Mouse (Mus musculus): ENCODE measurements at regions not wholly inside any gene's neighbourhood (a gene's known extent, or its start where the extent isn't known, plus 50 kb on each side); places are given as distances from the start of the nearest gene placed in this dataset.

DNA sequence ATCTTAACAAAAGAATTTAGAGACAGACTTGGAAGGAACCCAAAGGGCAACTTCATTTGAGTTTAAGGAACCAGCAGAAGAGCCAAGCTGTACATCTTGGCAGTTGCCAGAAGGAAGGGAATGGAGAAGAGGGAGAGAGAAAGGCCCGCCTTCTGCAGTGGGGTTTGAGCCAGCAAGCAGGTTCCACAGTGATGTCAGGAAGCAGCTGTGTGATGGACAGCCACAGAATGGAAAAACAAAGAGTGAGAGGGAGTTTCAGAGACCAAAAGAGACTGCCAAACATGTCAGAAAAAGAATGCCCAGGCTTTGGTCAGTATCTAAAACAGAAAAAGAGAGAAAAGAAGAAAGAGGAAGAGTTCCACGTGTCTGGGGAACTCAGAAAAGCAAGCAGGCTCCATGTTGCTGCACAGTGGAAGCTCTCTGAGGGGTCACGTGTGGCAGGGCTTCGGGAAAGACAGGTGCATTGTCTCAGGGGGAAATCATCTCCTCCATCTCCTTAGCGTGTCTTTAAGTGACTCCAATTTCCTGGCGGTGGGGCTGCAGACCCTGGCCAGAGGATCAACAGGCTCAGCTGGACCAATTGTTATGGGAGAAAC lies 203.7 kb upstream of the Egln3 start:
- TF ChIP-seq MYOD1 (IDR thresholded peaks at IDR 0.05; ENCODE audit: control insufficient read depth, insufficient read length, low read depth) (no peak), MAX (IDR thresholded peaks at IDR 0.05) (no peak)
- H3K79me2 ChIP-seq (ENCODE audit: control insufficient read depth, insufficient read depth) = no peaks in the 10 kb centered on the region
- no peaks in the 10 kb centered on the region for H3K79me3 ChIP-seq (ENCODE audit: low read depth)
- no peaks in the 10 kb centered on the region for H3K36me3 ChIP-seq (ENCODE audit: control insufficient read depth, insufficient read depth)
- H3K4me3 ChIP-seq (ENCODE audit: insufficient read depth, poor library complexity, severe bottlenecking) = no peak overlapping the region
- H3ac ChIP-seq (ENCODE audit: control insufficient read depth, insufficient read length, low read depth) = no peak overlapping the region
- no peaks in the 10 kb centered on the region for H3K27me3 ChIP-seq (ENCODE audit: control insufficient read depth, insufficient read depth, insufficient read length)

DNA sequence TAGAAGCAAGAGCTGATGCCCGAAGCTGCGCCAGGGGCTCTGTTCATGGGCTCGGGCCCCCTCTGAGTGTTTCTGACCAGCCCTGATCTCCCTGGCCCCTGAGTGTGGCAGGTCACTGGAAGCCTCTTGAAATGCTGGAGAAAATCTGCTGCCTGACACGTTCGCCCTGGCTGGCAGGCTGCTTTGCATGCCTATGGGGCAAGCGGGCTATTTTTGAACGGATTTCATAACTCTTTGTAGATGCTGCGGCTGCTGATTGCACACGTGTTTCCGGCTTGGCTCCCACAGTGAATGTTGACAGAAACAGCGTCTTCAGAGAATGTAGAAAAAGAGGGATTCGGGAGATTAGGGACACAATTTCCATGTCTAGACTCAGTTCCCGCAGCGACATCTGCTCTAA lies 201.4 kb upstream of the Egln3 start:
- H3K79me2 ChIP-seq (ENCODE audit: control insufficient read depth, insufficient read depth) = no peaks in the 10 kb centered on the region
- no peaks in the 10 kb centered on the region for H3K36me3 ChIP-seq (ENCODE audit: control insufficient read depth, insufficient read depth)
- TF ChIP-seq MYOG (IDR thresholded peaks at IDR 0.05; ENCODE audit: control insufficient read depth, extremely low read depth, insufficient read length) = no peak
- no peak for TF ChIP-seq FOSL1 (IDR thresholded peaks at IDR 0.05; ENCODE audit: insufficient read depth, low read length, poor library complexity, severe bottlenecking)
- TF ChIP-seq CTCF (IDR thresholded peaks at IDR 0.05; ENCODE audit: control insufficient read depth, insufficient read depth, insufficient read length) = no peak
- no peak for TF ChIP-seq MAX (IDR thresholded peaks at IDR 0.05)
- no peak for TF ChIP-seq CEBPB (IDR thresholded peaks at IDR 0.05; ENCODE audit: low read depth)
- no peak for TF ChIP-seq USF1 (IDR thresholded peaks at IDR 0.05; ENCODE audit: low read depth)
- no peak for TF ChIP-seq MYOD1 (IDR thresholded peaks at IDR 0.05; ENCODE audit: control insufficient read depth, insufficient read length, low read depth)
- peak overlapping the region; percentile 24 for H3ac ChIP-seq (ENCODE audit: control insufficient read depth, insufficient read length, low read depth)
- H3K79me3 ChIP-seq (ENCODE audit: low read depth) = no peaks in the 10 kb centered on the region
- no peak overlapping the region for H3K4me3 ChIP-seq (ENCODE audit: insufficient read depth, poor library complexity, severe bottlenecking)
- no peaks in the 10 kb centered on the region for H3K27me3 ChIP-seq (ENCODE audit: control insufficient read depth, insufficient read depth, insufficient read length)

DNA sequence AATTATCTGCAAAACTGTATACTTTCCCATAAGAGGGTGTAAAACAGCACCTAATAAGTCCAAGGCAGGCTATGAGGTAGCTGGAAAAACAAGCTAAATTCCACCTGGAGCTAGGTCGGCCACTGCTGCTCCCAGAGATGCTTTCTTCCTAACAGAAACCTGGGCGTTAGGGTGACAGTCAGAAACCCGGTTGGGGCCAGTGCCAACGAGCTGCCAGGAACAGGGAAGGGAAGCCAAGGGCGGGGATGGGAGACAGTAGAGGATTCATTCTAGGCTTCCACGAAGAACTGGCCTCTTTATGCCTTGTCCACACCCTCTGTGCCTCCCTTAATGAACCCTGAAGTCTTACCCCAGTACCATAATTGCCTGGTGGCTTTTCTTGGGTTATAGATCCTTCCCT lies 198.9 kb upstream of the Egln3 start:
- Histone ChIP-seq H3K27me3 (ENCODE audit: control insufficient read depth, insufficient read depth, insufficient read length) (no peaks in the 10 kb centered on the region), H3K36me3 (ENCODE audit: control insufficient read depth, insufficient read depth) (no peaks in the 10 kb centered on the region), H3K4me3 (ENCODE audit: insufficient read depth, poor library complexity, severe bottlenecking) (no peak overlapping the region), H3ac (ENCODE audit: control insufficient read depth, insufficient read length, low read depth) (no peak overlapping the region), H3K79me2 (ENCODE audit: control insufficient read depth, insufficient read depth) (no peaks in the 10 kb centered on the region), H3K79me3 (ENCODE audit: low read depth) (no peaks in the 10 kb centered on the region)
- no peak for TF ChIP-seq CEBPB (IDR thresholded peaks at IDR 0.05; ENCODE audit: low read depth)
- no peak for TF ChIP-seq MYOD1 (IDR thresholded peaks at IDR 0.05; ENCODE audit: control insufficient read depth, insufficient read length, low read depth)
- TF ChIP-seq FOSL1 (IDR thresholded peaks at IDR 0.05; ENCODE audit: insufficient read depth, low read length, poor library complexity, severe bottlenecking) = no peak
- no peak for TF ChIP-seq MAX (IDR thresholded peaks at IDR 0.05)
- TF ChIP-seq CTCF (IDR thresholded peaks at IDR 0.05; ENCODE audit: control insufficient read depth, insufficient read depth, insufficient read length) = no peak
- TF ChIP-seq MYOG (IDR thresholded peaks at IDR 0.05; ENCODE audit: control insufficient read depth, extremely low read depth, insufficient read length) = no peak
- no peak for TF ChIP-seq USF1 (IDR thresholded peaks at IDR 0.05; ENCODE audit: low read depth)

DNA sequence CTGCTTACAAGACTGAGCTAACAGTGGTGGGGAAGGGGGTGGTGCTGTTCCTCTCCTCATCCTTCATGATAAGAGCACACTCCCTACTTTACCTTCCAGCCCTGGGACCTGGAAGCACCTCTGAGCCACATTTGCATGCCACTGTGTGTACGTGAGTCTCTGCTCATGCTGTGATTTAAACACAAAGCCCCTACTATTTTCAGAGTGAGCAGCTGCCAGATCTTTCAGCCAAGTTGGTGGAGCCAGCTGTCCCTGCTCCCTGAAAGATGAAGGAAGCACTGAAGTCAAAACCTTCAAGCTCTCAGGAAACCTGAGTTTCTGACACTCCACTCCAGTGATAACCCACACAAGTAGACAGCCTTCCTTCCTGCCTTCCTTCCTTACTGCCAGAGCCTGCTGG lies 198.0 kb upstream of the Egln3 start:
- Histone ChIP-seq H3K79me2 (ENCODE audit: control insufficient read depth, insufficient read depth) (no peaks in the 10 kb centered on the region), H3K79me3 (ENCODE audit: low read depth) (no peaks in the 10 kb centered on the region), H3K27me3 (ENCODE audit: control insufficient read depth, insufficient read depth, insufficient read length) (no peaks in the 10 kb centered on the region), H3ac (ENCODE audit: control insufficient read depth, insufficient read length, low read depth) (no peak overlapping the region), H3K4me3 (ENCODE audit: insufficient read depth, poor library complexity, severe bottlenecking) (no peak overlapping the region), H3K36me3 (ENCODE audit: control insufficient read depth, insufficient read depth) (no peaks in the 10 kb centered on the region)
- no peak for TF ChIP-seq MAX (IDR thresholded peaks at IDR 0.05)
- no peak for TF ChIP-seq MYOD1 (IDR thresholded peaks at IDR 0.05; ENCODE audit: control insufficient read depth, insufficient read length, low read depth)
- TF ChIP-seq CEBPB (IDR thresholded peaks at IDR 0.05; ENCODE audit: low read depth) = no peak

DNA sequence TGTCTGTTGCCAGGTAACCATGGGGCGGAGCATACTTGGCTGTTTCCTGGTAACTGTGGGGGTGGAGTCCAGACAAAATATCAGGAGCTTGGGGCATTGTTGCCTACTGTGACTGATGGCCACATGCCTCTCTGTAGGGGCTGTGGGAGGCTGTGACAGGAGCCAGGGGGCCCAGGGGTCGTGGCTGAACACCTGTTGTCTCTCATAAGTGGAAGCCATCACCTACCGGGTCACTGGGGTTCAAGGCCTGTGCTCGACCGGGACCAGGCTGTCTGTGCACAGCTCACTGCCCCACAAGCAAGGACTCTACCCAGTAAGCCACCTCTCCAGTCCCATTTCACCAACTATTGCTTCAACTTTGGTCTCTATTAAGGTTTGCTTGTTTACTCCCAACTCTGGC lies 196.4 kb upstream of the Egln3 start:
- Histone ChIP-seq H3K79me3 (ENCODE audit: low read depth) (no peaks in the 10 kb centered on the region), H3K36me3 (ENCODE audit: control insufficient read depth, insufficient read depth) (no peaks in the 10 kb centered on the region), H3K27me3 (ENCODE audit: control insufficient read depth, insufficient read depth, insufficient read length) (no peaks in the 10 kb centered on the region), H3ac (ENCODE audit: control insufficient read depth, insufficient read length, low read depth) (no peak overlapping the region), H3K79me2 (ENCODE audit: control insufficient read depth, insufficient read depth) (no peaks in the 10 kb centered on the region), H3K4me3 (ENCODE audit: insufficient read depth, poor library complexity, severe bottlenecking) (no peak overlapping the region)
- TF ChIP-seq FOSL1 (IDR thresholded peaks at IDR 0.05; ENCODE audit: insufficient read depth, low read length, poor library complexity, severe bottlenecking) (no peak), USF1 (IDR thresholded peaks at IDR 0.05; ENCODE audit: low read depth) (no peak), CTCF (IDR thresholded peaks at IDR 0.05; ENCODE audit: control insufficient read depth, insufficient read depth, insufficient read length) (no peak), MAX (IDR thresholded peaks at IDR 0.05) (no peak), CEBPB (IDR thresholded peaks at IDR 0.05; ENCODE audit: low read depth) (no peak), MYOG (IDR thresholded peaks at IDR 0.05; ENCODE audit: control insufficient read depth, extremely low read depth, insufficient read length) (no peak), MYOD1 (IDR thresholded peaks at IDR 0.05; ENCODE audit: control insufficient read depth, insufficient read length, low read depth) (no peak)

DNA sequence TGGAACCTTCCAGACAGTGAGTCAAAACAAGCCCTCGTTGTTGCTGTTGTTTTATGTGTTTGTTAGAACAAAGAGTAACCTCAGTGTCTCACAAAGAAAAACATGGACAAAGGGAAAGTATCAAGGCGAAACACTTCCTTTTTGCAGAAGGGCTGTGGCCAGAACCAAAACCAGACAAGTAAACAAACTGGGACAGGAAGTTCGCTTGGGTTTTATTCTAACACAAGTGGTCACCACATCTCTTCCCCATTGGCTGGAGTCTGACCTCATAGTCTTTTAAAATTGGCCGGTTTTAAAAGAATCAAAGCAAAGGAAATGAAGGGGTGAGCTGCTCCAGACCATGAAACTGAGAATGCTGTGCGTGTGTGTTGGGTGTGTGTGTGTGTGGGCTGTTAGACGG lies 194.4 kb upstream of the Egln3 start:
- no peak overlapping the region for H3K4me3 ChIP-seq (ENCODE audit: insufficient read depth, poor library complexity, severe bottlenecking)
- no peaks in the 10 kb centered on the region for H3K36me3 ChIP-seq (ENCODE audit: control insufficient read depth, insufficient read depth)
- no peaks in the 10 kb centered on the region for H3K79me3 ChIP-seq (ENCODE audit: low read depth)
- H3K79me2 ChIP-seq (ENCODE audit: control insufficient read depth, insufficient read depth) = no peaks in the 10 kb centered on the region
- H3ac ChIP-seq (ENCODE audit: control insufficient read depth, insufficient read length, low read depth) = no peak overlapping the region
- no peaks in the 10 kb centered on the region for H3K27me3 ChIP-seq (ENCODE audit: control insufficient read depth, insufficient read depth, insufficient read length)
- TF ChIP-seq CTCF (IDR thresholded peaks at IDR 0.05; ENCODE audit: control insufficient read depth, insufficient read depth, insufficient read length) = no peak
- no peak for TF ChIP-seq MYOD1 (IDR thresholded peaks at IDR 0.05; ENCODE audit: control insufficient read depth, insufficient read length, low read depth)
- TF ChIP-seq FOSL1 (IDR thresholded peaks at IDR 0.05; ENCODE audit: insufficient read depth, low read length, poor library complexity, severe bottlenecking) = no peak
- no peak for TF ChIP-seq MAX (IDR thresholded peaks at IDR 0.05)
- TF ChIP-seq USF1 (IDR thresholded peaks at IDR 0.05; ENCODE audit: low read depth) = no peak
- TF ChIP-seq MYOG (IDR thresholded peaks at IDR 0.05; ENCODE audit: control insufficient read depth, extremely low read depth, insufficient read length) = no peak
- no peak for TF ChIP-seq CEBPB (IDR thresholded peaks at IDR 0.05; ENCODE audit: low read depth)
